Mouse (Mus musculus): ENCODE measurements around the gene Rtl5.

- no peak for TF ChIP-seq POLR2A (IDR thresholded peaks at IDR 0.05; ENCODE audit: borderline replicate concordance, extremely low read depth, low read depth, low read length)
- TF ChIP-seq CTCF (IDR thresholded peaks at IDR 0.05; ENCODE audit: insufficient read depth, low read length): no peak
Measured at GRCm38 (mm10) chrX:102076886-102077765, 6.0 kb upstream of the Rtl5 start.

Measured in lung, adult 2 months (tissue).